In the genomic region with DNA sequence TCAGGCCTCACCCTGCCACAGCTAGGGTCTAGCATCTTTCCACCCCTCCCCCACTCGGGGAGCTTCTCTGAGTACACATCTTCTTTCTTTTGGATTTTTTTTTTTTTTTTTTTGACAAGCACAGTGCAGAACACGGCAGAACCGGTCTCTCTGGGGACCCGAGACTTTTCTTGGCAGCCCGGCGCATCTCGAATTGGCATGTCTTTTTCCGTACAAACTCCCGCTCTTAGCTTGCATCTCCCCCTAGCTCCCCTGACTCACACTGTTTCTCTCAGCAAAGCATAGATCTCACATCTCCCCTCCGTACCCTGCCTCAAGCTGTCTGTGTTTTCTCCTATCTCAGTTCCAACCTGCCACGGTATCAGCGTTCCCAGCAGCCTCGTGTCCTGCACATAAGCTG, we compare ENCODE assay signal across 19 mouse cellular contexts. TPM values are rescaled to one million over a fixed set of nuclear protein-coding genes. Genes with fewer than 3 reads are reported as not detected.
A peak's percentile ranks its signal among the peaks of the same experiment; 100 is the strongest.
DNase-seq lines count a peak whose midpoint lies in the region; ATAC-seq and TF ChIP-seq lines count a peak whose summit lies in the region.
"Had no signal": no experiment of that assay in that cellular context is flagged by ENCODE, and none has a peak within 500 bp of the region (broad histone marks: within the 10 kb centered on the region; RNA-seq: fewer than 3 reads in every experiment).

No protein-coding gene starts in this region.

- no peak for TF ChIP-seq EP300 in lung, postnatal 0 days (IDR thresholded peaks at IDR 0.05)

- no peaks in the 10 kb centered on the region; the same call in 1 of the 2 replicates for H3K27me3 ChIP-seq in testis, adult 2 months (ENCODE audit: control insufficient read depth, insufficient read depth, low read length)
- H3K27me3 ChIP-seq in lung, postnatal 0 days (replicated peaks; ENCODE audit: insufficient read depth, low read length) = no peaks in the 10 kb centered on the region
- H3K27me3 ChIP-seq: embryonic facial prominence, embryonic 15.5 days; stomach, embryonic 15.5 days had no signal

- 79% methylated on average over 13 of the region's 13 CpGs for WGBS in lung, postnatal 0 days

- H3K4me2 ChIP-seq in lung, postnatal 0 days (replicated peaks; ENCODE audit: low read depth, low read length) = no peak overlapping the region
- H3K4me2 ChIP-seq: embryonic facial prominence, embryonic 15.5 days; heart, embryonic 15.5 days; liver, embryonic 11.5 days; stomach, embryonic 15.5 days had no signal

- H3K36me3 ChIP-seq in testis, adult 2 months (ENCODE audit: control insufficient read depth, insufficient read depth, low read length) = no peaks in the 10 kb centered on the region; the same call in 1 of the 2 replicates
- no peaks in the 10 kb centered on the region for H3K36me3 ChIP-seq in lung, postnatal 0 days (ENCODE audit: insufficient read depth, low read length)
- H3K36me3 ChIP-seq: embryonic facial prominence, embryonic 15.5 days; heart, embryonic 15.5 days; hindbrain, embryonic 10.5 days; stomach, embryonic 15.5 days had no signal

- no peaks in the 10 kb centered on the region for H3K9me3 ChIP-seq in lung, postnatal 0 days (ENCODE audit: low read length)
- H3K9me3 ChIP-seq: embryonic facial prominence, embryonic 15.5 days; heart, embryonic 15.5 days; hindbrain, embryonic 10.5 days; stomach, embryonic 15.5 days had no signal

- no peak overlapping the region for H3K27ac ChIP-seq in testis, adult 2 months (ENCODE audit: control insufficient read depth, insufficient read depth, low read depth, low read length)
- H3K27ac ChIP-seq in lung, postnatal 0 days (ENCODE audit: low read length) = no peak overlapping the region
- H3K27ac ChIP-seq: embryonic facial prominence, embryonic 15.5 days; heart, embryonic 15.5 days; hindbrain, embryonic 10.5 days; stomach, embryonic 15.5 days had no signal

- H3K9ac ChIP-seq in lung, postnatal 0 days (replicated peaks; ENCODE audit: low read depth) = no peak overlapping the region
- H3K9ac ChIP-seq: embryonic facial prominence, embryonic 15.5 days; heart, embryonic 15.5 days; stomach, embryonic 15.5 days had no signal

- peaks cover 12% of the 10 kb centered on the region for H3K4me1 ChIP-seq in testis, adult 2 months (ENCODE audit: control insufficient read depth, insufficient read depth, low read length)
- 0 out of 2 replicates have a peak, but pooled peaks cover 3% of the 10 kb centered on the region for H3K4me1 ChIP-seq in lung, postnatal 0 days (ENCODE audit: insufficient read depth, low read depth, low read length)
- H3K4me1 ChIP-seq: megakaryocyte, embryonic 14.5 days had no signal

- TF ChIP-seq CTCF in testis, adult 2 months (IDR thresholded peaks at IDR 0.05; ENCODE audit: control insufficient read depth, insufficient read depth, insufficient replicate concordance, low read depth, low read length) = no peak
- no peak for TF ChIP-seq CTCF in lung, postnatal 0 days (IDR thresholded peaks at IDR 0.05)

- peak; percentile 7 for DNase-seq in heart, postnatal 4 days
- no peak for DNase-seq in heart, postnatal 14 days
- DNase-seq in left cerebral cortex, postnatal 14 days (ENCODE audit: low spot score in 2 of 2) = peak; percentile 23 to 67
- DNase-seq in left cerebral cortex, adult 9 months (ENCODE audit: low spot score in 2 of 2) = no peak
- DNase-seq in testis, postnatal 10 days (ENCODE audit: low spot score) = no peak
- DNase-seq in lung, postnatal 0 days (ENCODE audit: low spot score) = no peak
- DNase-seq: cerebellum, adult 9-10 months; gastrocnemius, postnatal 36 days; kidney, adult 8-10 months; kidney, postnatal 14 days; lung, adult 18-20 months; retina, postnatal 1 day had no signal

- ATAC-seq in lung, postnatal 0 days = no peak

- H3K4me3 ChIP-seq in testis, adult 2 months (ENCODE audit: control insufficient read depth, low read depth, low read length) = peak overlapping the region; percentile 70
- H3K4me3 ChIP-seq in lung, postnatal 0 days (ENCODE audit: low read depth, low read length) = no peak overlapping the region
- H3K4me3 ChIP-seq: embryonic facial prominence, embryonic 15.5 days; heart, embryonic 15.5 days; hindbrain, embryonic 10.5 days; megakaryocyte, embryonic 14.5 days; stomach, embryonic 15.5 days had no signal

- intact Hi-C loops in heart, postnatal 14 days (cut with DNase I) = no loop called here
- intact Hi-C loops in left cerebral cortex, postnatal 14 days (cut with DNase I) = no loop called here

- no peak for TF ChIP-seq POLR2A in testis, adult 2 months (IDR thresholded peaks at IDR 0.05; ENCODE audit: control insufficient read depth, low read depth, low read length)

RNA-seq across cellular contexts. Expression of a gene that starts 58.4 kb away (rescaled TPM):
- total RNA-seq in heart, postnatal 4 days (2021) = 10 to 100 TPM; 42.1 to 43.3 TPM
- 10 to 100 TPM; 24.0 to 25.1 TPM for total RNA-seq in heart, postnatal 14 days (2021)
- 10 to 100 TPM in 1 of 2 experiments, 1 to 10 TPM in 1; 7.6 to 12.3 TPM for total RNA-seq in left cerebral cortex, postnatal 14 days (2021)
- 0.86 and 1.2 TPM in 2 replicates for polyA plus RNA-seq in testis, adult 2 months (2012; rRNA removed)
- polyA plus RNA-seq in lung, postnatal 0 days (2015; fragmentation: Nextera tagmentation; extraction: Ambion mirVana) = 3.8 and 4.3 TPM in 2 replicates

Comparison
In these comparisons a context has a peak if more than half of its experiments do, and no peak if none do; other contexts are left out.
1. DNase-seq: peak in heart, postnatal 4 days (single experiment) and left cerebral cortex, postnatal 14 days (2 of 2); none in heart, postnatal 14 days (0 of 2), left cerebral cortex, adult 9 months (0 of 2), testis, postnatal 10 days (single experiment) and lung, postnatal 0 days (single experiment).